Mouse (Mus musculus): ENCODE measurements around the gene Nacad.
A peak's percentile ranks its signal among the peaks of the same experiment; 100 is the strongest.

DNA sequence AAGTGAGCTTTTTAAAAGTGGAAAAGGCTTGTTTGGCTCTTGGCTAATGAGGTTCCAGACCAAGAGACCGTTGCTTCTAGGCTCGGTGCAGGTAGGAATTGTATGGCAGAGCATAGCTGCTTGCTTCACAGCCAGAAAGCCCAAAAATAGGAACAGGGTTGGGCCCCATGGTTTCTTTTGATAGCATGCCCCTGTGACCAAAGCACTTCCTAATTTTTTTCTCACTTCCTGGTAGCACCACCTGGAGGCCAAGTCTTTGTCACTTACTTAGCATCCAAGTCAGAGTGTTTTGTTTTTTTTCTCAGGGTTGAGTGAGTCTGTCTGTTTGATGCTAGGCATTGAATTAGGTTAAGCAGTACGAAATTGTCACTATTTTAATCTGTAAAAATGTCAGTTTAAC, 19.2 kb downstream of the Nacad start:
- TF ChIP-seq EP300 (IDR thresholded peaks at IDR 0.05; ENCODE audit: insufficient read depth, low read depth, low read length) = no peak
- no peak for TF ChIP-seq POLR2A (IDR thresholded peaks at IDR 0.05; ENCODE audit: insufficient read depth, low read depth, low read length)
- TF ChIP-seq CTCF (IDR thresholded peaks at IDR 0.05) = peak; percentile 60
